Mouse (Mus musculus) ES-E14 (cell line): ENCODE measurements around the gene Gm44503.

Experiments
- CHD2 ChIP-seq: IDR thresholded peaks from 2 replicates; pipeline ENCODE4 v1.6.1; 2014; ENCODE audit warnings: mild to moderate bottlenecking, low read depth, low read length, inconsistent platforms
- HCFC1 ChIP-seq: IDR thresholded peaks from 2 replicates; pipeline ENCODE4 v1.6.1; 2012; ENCODE audit warnings: low read length, inconsistent platforms, borderline replicate concordance; ENCODE audit not compliant: insufficient read depth
- MAFK ChIP-seq: IDR thresholded peaks from 2 replicates; pipeline ENCODE4 v1.6.1; 2014; ENCODE audit warnings: mild to moderate bottlenecking, low read depth, low read length, inconsistent platforms; ENCODE audit not compliant: insufficient read depth
- ZC3H11A ChIP-seq: IDR thresholded peaks from 2 replicates; pipeline ENCODE4 v1.6.1; 2012; ENCODE audit warnings: low read depth, mild to moderate bottlenecking, inconsistent platforms, low read length, borderline replicate concordance
- ZNF384 ChIP-seq: IDR thresholded peaks from 2 replicates; pipeline ENCODE4 v1.6.1; 2012; ENCODE audit warnings: low read depth, low read length, inconsistent platforms

GRCm38 (mm10) chr9:72923068-72923467 lies 35.6 kb upstream of the Gm44503 start:
- TF ChIP-seq HCFC1 = no peak
- TF ChIP-seq MAFK = no peak
- TF ChIP-seq ZNF384 = no peak
- no peak for TF ChIP-seq ZC3H11A
- TF ChIP-seq CHD2 = no peak
